Mouse (Mus musculus): Measurements from ENCODE around the gene Morn1. TPM values are rescaled to one million over a fixed set of nuclear protein-coding genes. Genes with fewer than 3 reads are reported as not detected.

Morn1 gene
- total RNA-seq, 2 experiments from 2014 or later: 9.3 to 11.3 TPM

DNA sequence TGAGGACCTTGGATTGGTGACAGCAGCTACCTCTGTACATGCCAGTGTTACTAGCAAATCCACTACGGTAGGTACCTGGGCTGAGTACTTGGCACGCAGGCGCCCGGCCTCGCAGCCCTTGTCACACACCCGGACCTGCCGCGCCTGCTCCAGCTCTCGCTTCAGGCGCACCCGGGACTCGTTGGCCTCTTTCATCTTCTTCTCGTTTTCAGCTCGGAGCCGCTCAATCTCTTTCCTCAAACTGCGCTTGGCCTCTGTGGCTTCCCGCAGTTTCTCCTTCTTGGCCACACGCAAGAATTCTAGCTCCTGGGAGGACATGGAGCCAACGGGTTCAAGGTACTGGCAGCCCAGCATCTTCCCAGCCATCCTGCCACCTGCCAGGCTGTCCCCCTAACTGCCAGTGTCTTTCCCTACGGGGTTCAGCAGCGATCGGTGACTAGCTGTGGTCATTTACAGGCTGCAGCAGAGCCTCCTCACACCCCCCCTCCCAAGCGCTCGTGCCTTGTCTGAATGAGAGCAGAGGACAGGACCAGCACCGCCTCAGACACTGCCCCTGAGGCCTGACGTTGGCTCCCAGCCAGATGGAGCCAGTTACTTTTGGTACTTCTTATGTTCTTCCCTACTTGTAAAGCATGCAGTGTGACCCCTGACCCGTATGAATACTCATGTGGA is 71.6 kb downstream of the Morn1 start:
- no peak for DNase-seq (ENCODE audit: low spot score in 2 of 2)

DNA sequence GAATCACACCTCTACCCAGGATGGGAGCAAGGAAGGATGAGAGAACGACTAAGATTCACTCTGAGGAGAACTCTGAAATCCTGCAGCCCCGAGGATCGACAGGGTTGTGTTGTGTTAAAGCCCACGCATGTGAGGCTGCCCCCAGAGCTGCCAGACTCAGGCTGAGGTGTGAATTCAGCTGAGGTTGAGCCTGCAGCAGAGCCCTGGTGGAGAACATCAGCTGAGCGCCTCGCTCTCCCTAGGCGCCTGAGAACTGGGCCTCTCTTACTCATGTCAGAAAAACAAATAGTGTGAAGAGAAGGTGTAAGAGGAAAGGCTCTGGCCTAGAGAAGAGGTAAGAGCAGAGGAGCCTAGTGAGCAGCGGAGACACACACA is 72.2 kb downstream of the Morn1 start:
- no peak for DNase-seq (ENCODE audit: low spot score in 2 of 2)

DNA sequence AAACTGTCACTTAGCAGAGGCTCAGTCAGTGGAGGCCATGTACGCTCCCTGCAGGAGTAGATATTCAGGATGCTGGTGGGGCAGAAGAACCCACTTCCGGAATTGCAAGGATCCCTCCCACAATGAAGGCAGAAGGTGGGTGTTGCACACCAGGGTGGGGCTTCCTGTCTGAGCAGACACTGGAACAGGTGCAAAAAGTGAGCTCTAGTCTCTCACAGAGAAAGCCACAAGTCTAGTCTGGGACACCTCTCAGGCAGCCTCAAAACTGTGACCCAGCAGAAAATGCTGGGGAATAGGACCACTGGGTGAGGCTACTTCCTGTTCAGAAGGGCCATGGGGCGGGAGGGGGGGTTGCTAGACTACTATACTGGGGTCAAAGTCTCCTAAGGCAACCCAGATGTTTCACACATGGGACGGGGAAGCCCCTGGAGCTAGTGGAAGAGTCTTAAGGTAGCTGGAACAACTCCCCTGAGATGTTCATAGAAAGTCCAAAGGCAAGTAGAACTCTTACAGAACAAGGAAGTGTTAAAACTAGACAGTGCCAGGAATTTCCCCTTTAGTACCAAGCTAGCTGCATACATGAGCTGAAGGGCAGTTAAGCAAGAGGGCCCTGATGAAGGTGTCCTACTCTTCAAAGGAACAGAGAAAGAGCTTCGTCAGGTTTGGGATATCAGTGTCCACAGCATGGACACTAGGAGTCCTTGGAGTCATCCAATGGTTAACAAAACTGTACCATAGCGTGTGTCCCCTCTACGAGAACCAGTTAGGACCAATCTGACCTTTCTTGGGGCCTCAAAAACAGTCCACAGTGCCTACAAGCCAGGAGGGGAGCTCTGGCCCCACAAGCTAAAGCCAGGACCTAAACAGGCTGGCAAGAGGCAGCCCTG is 76.3 kb downstream of the Morn1 start:
- no peak for DNase-seq (ENCODE audit: low spot score in 2 of 2)

DNA sequence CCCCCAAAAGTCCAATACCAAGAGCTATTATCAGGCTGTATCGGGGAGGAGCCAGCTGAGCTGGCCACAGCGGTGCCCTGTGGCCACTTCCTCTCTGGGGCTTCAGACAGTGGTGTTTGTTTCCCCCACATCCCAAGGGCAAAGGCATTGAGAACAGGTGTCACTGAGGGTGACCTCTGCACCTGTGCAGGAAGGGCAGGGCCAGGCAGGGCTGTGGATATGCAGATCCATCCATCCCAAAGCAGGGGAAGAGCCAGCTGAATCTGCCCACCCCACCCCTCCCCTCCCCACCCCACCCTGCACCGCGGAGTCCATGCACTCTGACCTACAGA is 76.9 kb downstream of the Morn1 start:
- no peak for DNase-seq (ENCODE audit: low spot score in 2 of 2)

DNA sequence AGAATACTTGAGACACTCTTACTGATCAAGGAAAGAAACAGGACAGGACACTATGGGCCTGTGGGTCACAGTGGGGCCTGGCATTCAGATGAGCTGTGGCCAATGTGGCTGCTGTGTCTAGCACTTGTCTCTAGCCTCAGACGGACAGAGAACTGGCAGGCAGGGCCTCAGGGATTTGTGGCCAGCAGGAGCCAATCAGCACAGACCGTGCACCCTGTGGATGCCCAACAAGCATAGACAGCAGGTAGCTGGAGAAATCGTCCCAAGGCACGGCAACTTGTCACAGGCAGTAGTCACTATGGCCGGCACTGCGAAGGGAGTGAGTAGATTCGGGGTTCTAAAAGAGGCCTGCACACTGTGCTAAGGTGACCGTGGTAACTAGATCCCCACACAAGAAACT is 77.3 kb downstream of the Morn1 start:
- no peak for DNase-seq (ENCODE audit: low spot score in 2 of 2)

DNA sequence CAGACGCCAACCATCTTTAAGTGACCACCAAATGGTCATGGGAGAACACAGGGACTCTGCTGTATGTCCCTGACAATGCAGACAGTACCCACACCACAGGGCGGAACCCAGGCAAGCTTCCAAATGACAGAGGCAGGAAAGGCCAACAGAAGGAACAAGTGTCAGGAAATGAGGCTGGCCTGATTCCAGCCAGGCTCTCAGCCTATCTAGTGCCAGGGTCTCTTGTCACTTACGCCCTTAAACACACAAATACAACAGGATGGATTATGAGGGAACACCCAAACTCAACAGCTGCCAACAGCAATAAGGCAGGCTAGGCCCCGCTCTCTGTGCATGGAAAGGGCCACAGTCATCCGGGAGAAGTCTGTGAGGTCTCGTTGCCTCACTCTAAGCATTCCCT is 78.2 kb downstream of the Morn1 start:
- DNase-seq (ENCODE audit: low spot score in 2 of 2): no peak

DNA sequence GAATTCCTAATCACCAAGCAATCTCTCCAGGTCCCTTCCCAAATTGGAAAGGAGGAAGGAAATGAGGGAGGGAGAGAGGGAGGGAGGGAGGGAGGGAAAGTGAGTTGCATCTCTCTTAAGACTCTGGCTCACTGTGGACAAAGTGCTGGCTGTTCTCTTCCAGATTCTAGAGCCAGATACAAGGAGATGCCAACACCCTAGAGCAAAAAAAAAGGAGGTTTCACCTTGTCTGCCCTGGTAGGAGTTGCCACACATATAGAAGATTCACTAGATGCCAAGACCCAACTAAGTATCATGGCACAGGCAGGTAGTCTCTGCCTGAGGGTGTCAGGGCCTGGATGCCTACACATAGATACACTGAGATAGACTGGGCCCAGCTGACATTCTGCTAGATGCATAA is 79.5 kb downstream of the Morn1 start:
- DNase-seq (ENCODE audit: low spot score in 2 of 2): no peak

DNA sequence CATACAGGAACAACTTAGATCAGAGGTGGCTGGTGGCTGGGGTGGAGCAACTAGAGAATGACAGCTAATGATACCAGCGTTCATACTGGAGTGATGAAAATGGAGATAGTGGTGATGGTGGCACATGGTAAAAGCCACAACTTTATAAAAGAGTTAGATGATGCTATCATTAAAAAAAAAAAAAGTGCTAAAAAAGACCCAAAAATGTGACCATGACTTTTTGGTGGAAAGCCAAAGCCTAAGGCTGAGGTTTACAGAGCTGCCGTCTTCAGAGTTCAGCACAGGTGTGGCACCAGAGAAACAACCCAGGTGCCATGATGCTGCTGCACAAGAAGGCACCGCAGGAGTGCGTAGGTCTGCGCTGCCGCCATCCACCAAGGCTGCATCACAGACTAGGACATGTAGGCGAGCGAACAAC is 82.5 kb downstream of the Morn1 start:
- DNase-seq (ENCODE audit: low spot score in 2 of 2): no peak

DNA sequence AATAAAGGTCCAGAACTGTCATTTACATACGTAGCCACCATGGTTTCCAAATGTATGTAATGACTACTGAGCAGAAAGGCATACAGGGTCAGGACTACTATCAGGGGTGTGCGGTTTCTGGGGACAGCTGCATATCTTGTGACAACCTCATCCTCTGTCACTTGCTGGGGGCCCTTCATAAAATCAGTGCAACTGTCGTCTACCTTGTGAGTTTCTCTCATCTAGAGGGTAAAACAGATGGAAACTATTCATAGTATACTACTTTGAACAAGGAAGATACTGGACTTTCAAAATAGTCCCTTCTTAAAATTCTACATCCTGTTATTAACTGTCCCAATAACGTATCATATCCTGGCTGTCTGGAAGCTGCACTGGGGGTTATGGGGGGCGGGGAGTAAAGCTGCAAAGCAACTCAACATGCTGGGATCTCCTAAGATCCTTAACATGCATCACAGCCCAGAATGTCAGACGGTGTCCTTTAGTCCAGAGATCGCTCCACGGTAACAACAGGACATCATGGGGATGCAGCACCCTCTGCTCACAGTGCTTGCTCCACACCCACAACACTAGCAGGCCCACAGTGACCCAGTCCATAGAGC is 84.3 kb downstream of the Morn1 start:
- DNase-seq (ENCODE audit: low spot score in 2 of 2): no peak

DNA sequence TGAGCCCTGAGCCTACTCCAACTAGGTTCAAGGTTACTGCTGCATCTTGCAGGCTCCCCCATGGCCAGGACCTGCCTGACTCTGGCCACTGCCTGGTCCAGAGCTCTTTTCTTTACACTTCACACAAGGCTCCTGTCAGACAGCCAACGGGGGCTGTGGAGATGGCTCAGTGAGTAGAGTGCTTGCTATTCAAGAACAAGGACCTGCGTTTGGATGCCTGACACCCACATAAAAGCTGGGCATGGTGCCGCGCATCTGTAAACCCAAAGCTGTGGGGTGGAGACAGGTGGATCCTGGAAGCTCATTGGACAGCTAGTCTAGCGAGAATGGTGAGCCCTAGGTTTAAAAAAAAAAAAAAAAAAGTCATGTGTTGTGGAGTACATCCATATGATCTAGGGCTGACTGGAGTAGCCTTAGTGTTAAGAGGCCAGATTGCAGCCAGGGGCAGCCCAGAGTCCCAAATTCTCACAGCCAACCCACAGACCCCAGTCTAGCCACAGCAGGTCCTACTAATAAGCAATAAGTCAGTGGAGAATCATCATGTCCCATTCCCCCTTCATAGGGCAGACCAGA is 85.7 kb downstream of the Morn1 start:
- DNase-seq (ENCODE audit: low spot score in 2 of 2): peak in 1 of 2 experiments; percentile 55

DNA sequence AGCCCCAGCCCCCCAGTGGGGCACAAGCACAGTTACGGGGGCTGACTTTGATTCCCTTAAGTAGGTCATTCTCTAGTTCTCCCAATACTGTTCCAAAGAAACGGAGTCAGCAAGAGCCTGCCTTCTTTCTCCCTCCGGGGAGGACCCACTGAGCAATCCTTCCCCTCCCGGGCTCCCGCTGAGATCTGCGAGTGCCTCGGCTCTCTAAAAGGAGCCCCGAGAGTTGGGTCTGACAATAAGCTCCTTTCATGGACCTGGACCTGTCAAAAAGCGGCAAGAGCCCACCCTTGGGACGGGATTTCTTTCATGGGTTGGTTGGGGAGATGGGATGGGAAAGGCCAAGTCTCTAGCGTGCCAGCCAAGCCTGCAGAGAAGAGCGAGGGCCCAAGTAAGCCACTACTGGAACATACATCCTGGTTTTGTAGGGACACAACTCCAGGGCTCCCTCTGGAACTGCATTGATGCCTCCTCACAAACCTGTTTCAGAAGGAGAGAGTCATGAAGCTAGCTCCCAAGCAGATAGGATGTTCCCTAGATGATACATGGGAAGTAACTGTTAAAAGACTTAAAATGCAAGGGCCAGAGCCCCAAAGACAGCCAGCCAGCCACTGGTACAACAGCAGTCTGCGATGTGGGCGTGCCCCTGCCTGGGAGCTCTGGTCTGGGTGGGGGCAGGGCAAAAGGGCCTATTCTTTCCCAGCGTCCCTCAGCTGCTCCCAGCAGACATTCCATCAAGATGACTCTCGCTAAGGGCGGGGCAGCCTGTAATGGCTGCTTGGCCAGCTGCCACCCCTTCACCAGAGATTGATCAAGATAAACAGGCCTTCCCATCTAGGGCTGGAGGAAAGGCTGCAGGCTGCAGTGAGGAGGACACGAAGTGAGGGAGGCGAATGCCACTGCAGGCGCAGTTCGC is 86.8 kb downstream of the Morn1 start:
- DNase-seq (ENCODE audit: low spot score in 2 of 2): peak; percentile 59 to 83

DNA sequence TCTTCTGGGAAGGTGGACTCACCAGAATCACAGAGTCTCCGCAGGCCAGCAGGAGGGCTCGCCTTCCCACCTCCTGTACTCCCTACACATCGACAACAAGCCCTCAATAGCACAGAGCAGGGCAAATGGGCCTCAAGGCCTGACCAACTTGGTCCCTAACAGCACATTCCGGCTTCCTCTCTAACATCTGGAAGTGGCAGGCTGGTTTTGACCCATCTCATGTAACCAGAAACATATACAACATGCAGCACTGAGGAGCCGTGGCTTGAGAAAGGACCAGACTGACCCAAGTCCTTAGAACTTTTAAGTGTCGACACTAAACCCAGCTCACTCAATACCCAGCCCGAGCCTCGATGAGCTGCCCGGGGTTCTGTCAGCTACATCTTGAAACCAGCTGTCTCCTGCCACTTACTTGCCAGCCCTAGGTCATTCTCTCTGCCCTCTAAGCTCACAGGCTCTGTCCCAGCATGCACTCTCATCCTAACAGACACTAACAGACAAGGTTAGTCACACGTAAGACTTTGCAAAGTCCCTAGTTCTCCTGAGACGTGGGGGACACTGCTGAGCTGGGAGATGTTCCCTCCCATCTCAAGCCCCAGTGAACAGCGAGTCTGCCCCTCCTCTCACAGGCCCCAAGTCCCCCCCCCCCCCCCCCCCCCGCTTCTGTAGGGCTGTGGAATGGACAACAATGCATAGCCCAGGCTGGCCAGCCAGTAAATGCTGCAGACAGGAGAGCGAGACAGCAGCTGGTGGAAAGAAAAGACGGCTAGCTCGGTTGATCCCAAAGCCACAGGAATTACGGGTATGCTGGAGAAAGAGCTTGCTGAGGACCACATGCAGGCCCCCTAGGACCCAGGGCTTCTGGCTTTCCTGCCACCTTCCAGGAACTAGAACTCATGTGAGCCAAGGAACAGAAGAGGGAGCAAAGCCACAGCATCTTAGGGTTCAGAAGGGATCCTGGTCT is 87.7 kb downstream of the Morn1 start:
- no peak for DNase-seq (ENCODE audit: low spot score in 2 of 2)

DNA sequence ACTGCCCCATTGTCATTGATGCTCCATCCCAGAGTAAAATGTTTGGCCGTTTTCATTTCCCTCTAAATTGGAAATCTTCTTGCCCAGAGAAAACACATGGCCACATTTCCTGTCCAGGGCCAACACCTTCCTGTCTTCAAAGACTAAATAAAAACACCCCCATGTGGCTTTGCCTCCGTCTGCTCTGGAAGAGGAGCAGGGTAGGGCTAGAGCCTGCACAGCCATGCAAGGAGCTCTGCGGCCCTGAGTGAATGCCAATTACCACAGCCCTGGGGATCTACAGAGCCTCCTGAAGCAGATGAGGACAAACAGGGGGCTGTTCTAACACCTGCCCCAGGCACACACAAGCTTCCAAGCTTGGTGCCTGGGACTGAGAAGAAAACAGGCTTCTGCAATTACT is 89.8 kb downstream of the Morn1 start:
- no peak for DNase-seq (ENCODE audit: low spot score in 2 of 2)

DNA sequence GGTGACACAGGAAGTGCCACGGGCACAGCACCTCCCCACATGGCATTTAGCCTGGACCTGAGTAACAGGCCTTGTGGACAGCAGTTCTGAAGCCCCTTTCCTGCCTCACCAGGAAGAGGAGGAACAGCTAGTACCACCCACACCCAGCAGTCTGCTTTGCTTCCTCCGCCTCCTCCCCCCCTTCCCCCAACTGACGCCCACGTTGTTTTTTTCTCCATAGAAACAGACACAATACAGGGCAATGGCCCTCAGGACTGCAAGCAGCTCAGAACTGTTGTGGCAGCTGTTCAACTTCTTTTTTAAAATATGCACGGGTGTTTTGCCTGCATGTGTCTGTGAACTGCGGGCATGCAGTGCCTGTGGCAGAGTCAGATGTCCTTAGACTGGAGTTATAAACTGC is 91.9 kb downstream of the Morn1 start:
- peak in 1 of 2 experiments; percentile 78 for DNase-seq (ENCODE audit: low spot score in 2 of 2)

DNA sequence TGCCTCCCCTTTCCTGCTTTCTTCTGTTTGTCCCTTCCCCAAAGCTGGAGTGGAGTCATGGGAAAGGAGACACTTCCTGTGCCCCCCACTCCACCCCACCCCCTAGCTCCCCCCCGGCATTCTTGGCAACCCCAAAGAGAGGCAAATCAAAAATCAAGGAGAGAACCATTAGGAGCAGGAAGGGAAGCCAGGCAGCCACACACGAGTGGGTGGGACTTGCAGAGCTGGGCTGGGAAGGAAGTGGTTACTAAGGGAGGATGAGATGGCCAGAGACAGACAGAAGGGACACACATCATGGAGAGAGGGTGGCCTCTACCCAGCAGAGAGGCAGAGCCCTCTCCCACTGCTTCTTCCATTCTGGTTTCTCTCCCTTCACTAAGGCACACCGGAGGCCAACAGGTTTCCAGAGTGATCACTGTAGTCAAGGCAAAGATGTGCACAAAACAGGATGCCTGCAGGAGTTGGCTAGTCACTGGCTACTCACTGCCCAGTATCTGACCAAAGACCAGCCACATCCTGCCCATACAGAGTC is 92.7 kb downstream of the Morn1 start:
- DNase-seq (ENCODE audit: low spot score in 2 of 2): no peak

DNA sequence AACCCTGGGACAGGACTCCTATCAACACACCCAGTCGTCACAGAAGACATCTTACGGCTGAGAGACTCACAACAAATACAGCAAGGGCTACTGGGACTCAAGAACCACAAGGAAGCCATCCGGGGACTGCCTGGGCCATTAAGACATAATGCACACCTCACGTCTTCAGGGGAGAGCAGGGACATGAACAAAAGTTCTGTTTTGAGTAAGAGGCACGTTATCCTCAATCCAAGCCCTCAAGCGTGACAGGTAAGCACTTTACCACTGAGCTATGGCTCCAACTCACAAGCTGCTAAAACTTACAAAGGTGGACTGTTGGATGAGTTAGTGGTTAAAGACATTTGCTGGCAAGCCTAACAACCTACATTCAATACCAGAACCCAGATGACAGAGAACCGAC is 96.8 kb downstream of the Morn1 start:
- no peak for DNase-seq (ENCODE audit: low spot score in 2 of 2)

DNA sequence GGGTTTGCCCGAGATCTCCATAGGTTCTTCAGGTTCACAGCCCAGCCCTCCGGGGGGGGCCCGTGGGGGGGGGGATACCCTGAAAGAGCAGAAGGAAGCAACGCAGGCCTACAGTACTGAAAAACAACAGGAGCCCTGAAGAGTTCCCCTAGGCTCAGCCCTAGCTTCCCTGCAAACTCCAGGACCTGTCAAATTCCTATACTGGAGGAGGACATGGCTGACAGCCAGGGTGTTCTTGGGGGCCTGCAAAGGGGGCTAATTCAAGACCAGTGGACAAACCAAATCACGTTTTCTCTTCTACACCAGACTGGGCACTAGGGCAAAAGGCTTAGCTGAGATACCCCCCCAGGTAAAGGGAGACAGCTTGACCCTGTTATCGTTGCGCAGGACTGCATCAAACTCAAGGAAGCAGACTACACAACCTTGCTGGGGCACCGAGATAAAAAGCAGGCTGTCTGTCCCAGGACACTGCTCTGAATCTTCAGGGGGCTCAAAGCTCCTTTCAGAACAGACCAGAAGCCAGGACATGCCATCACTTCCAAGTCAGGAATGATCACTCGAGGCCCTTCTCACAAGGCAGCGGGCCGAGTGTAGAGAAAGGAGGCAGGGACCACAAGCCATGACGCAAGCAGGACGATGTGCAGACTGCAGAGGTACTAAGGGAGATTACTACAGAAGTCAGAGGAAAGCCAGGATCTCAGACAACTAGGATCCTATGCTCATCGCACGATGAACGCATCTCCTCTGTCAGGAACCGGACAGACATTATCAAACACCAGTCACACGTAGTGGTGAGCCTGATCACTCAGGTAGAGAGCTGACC is 98.1 kb downstream of the Morn1 start:
- no peak for DNase-seq (ENCODE audit: low spot score in 2 of 2)

DNA sequence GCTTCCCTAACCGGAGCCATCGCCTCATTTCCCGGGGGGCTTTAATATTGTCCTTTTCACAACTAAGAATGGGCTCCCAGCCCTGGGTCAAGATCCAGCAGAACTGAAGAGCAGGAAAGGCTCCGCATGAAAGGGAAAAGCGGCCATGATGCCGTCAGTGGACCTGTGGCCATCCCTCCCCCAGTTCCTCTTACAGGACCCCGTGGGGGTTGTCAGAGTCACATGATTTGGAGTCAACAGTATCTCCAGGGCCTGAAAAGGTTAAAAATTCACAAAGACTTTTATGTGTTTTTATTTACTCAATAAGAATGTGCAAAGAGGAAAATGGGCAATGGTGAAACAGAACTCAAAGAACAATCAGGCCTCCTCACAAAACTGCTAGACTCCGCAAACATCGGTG is 99.5 kb downstream of the Morn1 start:
- no peak for DNase-seq (ENCODE audit: low spot score in 2 of 2)

DNA sequence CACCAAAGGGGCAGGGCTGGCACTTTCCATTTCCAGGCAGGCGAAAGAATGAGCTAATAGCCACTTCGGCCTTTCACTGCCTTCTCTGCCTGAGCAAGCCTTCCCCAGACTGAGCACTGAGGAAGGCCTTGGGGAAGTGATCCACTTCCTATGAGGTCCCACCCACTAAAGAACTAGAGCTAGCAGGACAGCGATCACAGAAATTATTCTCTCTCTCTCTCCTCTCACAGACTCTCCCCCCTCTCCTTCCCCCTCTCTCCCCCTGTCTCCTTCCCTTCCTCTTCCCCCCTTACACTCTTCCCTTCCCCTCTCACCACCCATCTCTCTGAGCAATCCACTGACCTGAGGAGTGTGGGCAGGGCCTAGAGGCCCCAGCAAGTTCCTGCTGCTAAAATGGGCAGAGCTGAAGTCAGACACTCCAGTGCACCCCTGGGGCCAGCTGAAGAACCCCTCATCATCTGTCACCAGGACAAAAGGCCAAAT is 100.9 kb downstream of the Morn1 start:
- DNase-seq (ENCODE audit: low spot score in 2 of 2): no peak
